Mouse (Mus musculus) monocyte, adult 2 months (primary cell): Measurements from ENCODE around the gene Tmpo.

Experiments
- DNase-seq, 2 experiments: peaks; one replicate each; pipeline ENCODE4 v3.0.0; 2022; ENCODE audit warnings: low spot score in 2 of 2, low read depth in 1 of 2

The Tmpo gene

DNA sequence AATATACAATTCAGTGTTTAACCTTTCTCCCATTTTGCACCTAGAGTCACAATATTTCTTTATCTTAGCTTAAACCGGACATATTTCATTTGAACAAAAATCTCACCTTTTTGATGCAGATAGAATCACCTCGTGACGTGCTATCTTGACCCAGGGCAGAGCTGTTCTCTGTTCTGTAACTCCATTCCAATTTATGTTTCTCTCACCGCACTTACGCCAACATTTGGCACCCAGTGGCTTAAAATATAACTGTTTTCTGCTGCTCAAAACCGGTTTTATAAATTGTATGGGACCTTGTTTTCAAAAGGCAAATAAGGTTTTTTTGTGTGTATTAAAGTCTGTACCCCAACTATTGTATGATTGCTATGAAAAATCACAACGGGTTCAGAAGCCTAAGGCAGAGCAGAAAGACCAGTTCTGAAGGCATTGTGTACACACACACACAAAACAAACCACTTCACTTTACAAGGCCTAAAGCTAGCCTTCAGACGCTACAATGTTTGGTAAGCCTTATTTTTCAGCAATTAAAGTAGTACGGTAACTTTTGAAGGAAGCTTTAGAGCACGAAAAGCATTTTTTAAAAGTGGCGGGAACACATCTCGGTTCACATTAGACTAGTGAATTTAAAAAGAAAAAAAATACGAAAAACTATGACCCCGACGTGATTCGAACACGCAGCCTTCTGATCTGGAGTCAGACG is at the start of gene Tmpo:
Gene Tmpo (minus strand): TSS at position 555 of the 700 bp plus-strand sequence.
- DNase-seq, result no peak

GRCm38 (mm10) chr10:91230400-91230799 is 49.3 kb upstream of the Tmpo start:
- no peak for DNase-seq

- DNase-seq, result no peak
These were observed 48.4 kb upstream of the Tmpo start for GRCm38 (mm10) chr10:91229518-91229961.

- DNase-seq, result no peak
These were observed 47.9 kb upstream of the Tmpo start for GRCm38 (mm10) chr10:91228924-91229517.

DNA sequence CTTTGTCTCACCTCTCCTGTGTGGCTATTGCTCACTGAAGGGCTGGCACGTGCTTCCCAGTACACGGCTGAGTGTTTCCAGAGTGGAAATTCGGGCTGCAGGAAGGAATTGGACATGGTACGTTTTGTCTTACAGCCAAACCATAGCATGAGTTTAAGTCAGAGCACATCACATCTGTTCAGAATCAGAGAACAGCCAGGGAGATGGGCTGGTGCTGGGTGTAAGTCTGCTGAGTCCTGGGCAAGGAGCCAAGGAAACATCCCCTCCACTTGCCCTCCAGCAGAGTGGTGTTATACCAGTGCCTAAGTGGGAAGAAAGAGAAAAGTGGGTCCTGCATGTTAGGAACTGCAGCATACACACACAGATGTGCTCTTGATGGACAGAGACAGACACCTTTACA is 45.9 kb upstream of the Tmpo start:
- DNase-seq, result no peak

GRCm38 (mm10) chr10:91222398-91223236 is 41.5 kb upstream of the Tmpo start:
- DNase-seq, result no peak

GRCm38 (mm10) chr10:91208899-91209667 is 28.0 kb upstream of the Tmpo start:
- no peak for DNase-seq

- no peak for DNase-seq
These were observed 27.3 kb upstream of the Tmpo start for GRCm38 (mm10) chr10:91208461-91208860.

- DNase-seq, result no peak
These were observed 26.2 kb upstream of the Tmpo start for GRCm38 (mm10) chr10:91207275-91207674.

DNA sequence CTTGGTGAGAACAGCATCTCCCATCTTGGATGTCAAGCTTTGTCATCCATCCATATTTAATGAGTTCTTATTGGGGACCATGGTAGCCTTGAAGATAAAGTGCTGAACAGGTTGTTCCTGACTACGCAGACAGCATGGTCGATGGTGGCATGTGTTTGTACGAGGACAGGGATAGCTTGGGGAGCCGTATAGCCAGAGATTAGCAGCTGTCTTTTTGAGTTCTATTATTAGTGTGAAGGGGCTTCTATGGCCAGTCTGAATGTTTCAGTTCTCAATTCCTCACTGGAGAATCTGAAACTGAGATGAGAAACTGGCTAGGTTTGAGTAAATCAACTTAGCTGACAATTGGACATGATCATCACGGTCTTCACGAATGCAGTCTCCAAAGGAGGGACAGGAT is 24.5 kb upstream of the Tmpo start:
- no peak for DNase-seq

DNA sequence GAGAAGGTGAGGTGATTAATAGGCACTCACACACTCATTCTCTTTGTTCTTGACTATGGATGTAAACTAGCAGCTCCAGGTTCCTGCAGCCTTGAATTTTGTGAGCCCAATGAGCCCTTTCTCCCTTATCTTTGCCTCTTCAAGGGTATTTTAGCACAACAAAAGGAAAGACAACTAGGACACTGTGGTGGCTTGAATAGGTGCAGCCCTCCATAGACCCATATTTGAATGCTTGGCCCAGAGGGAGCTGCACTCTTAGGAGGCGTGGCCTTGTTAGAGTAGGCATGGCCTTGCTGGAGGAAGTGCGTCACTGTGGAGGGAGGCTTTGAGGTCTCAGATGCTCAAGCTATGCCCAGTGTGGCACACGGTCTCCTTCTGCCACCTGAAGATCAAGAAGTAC is 19.5 kb upstream of the Tmpo start:
- DNase-seq, result no peak

DNA sequence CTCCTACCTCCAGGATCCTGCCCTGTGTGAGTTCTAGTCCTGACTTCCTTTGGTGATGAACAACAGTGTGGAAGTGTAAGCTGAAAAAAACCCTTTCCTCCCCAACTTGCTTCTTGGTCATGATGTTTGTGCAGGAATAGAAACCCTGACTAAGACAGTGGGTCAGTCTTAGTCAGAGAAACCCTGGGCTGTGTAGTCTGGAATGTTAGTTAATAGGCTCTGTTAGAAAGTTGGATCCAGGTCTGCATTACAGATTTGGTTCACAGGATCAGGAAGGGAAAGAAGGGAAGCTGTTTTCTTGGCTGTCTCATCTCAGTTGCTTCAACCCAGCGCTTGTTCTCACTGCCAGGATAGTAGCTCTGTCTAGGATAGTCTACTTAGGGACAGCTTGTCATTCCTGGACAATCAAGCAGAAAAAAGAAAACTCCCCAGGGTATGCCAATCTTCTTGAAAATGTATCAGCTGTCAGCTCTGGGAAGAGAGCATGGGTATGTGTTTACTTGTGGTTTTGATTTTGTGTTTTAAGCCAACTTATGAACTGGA is 18.2 kb upstream of the Tmpo start:
- no peak for DNase-seq

GRCm38 (mm10) chr10:91197704-91198103 is 16.6 kb upstream of the Tmpo start:
- DNase-seq, result no peak

- DNase-seq, result no peak
These were observed 15.7 kb upstream of the Tmpo start for GRCm38 (mm10) chr10:91196778-91197177.

- no peak for DNase-seq
These were observed 14.6 kb upstream of the Tmpo start for GRCm38 (mm10) chr10:91195680-91196079.

GRCm38 (mm10) chr10:91195091-91195490 is 14.0 kb upstream of the Tmpo start:
- peak in 1 of 2 experiments; percentile 33 for DNase-seq

GRCm38 (mm10) chr10:91191851-91192250 is 10.7 kb upstream of the Tmpo start:
- no peak for DNase-seq

- no peak for DNase-seq
These were observed 8.4 kb upstream of the Tmpo start for GRCm38 (mm10) chr10:91189476-91189875.

DNA sequence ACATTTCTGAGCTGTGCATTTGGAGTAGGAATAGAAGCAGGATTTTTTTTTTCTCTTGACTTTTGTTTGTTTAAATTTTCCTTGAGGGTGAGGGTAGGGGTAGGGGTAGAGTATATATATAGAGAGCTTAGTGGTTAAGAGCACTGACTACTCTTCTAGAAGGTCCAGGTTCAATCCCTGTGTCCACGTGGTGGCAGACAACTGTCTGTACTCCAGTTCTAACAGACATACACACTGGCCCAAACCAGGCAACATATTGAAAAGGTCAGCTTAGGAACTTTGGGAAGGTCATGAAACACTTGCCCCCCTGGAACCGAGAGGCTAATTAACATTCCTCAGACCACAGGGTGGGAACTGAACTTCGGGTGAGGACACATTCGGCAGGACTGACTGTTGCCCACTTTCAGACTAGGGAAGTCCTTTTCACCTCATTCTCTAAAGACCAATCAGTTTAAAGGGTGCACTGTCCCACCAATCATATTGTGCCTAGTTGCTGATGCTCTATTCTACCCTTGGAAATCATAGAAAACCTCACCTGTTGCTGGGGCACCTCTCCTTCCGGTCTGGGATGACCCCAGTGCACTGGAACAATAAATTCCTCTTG is 7.7 kb upstream of the Tmpo start:
- DNase-seq, result no peak

DNA sequence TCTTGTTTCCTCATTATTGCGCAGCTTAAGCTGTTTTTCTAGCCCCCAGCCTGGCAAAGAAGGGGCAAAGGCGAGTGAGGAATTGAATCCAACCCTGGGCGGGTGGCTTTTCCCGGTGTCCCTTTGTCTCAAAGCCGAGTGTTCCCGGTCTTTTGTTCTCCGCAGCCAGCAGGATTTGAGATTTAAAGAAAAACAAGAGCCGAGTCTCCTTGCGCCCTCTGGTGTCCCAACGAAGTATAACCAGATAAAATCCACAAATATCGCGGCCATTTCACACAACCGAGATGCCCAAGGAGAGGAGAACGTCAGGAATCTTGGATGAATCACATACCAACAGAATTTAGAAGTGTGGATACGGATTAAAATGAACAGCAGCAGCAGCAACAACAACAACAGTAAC is 6.8 kb upstream of the Tmpo start:
- DNase-seq, result peak in 1 of 2 experiments; percentile 55

GRCm38 (mm10) chr10:91187349-91187748 is 6.2 kb upstream of the Tmpo start:
- DNase-seq, result no peak
